Mouse (Mus musculus) thymus, adult 2 months (tissue): Measurements from ENCODE around the gene St6galnac5. TPM values are rescaled to one million over a fixed set of nuclear protein-coding genes. Genes with fewer than 3 reads are reported as not detected.
A peak's percentile ranks its signal among the peaks of the same experiment; 100 is the strongest.

Experiments
- DNase-seq: peaks from one replicate; pipeline ENCODE4 v3.0.0; 2021
- H3K27ac ChIP-seq: fragments of 200-500 bp; 2 replicates; pipeline ENCODE4 v1.5.1; 2012; ENCODE audit warnings: low read length, control low read depth; ENCODE audit not compliant: control insufficient read depth, insufficient read depth
- H3K27me3 ChIP-seq: fragments of 200-500 bp; 2 replicates; pipeline ENCODE4 v1.6.1; 2012; ENCODE audit warnings: mild to moderate bottlenecking, low read length, moderate library complexity, mixed read lengths; ENCODE audit not compliant: control insufficient read depth, insufficient read depth
- H3K36me3 ChIP-seq: fragments of 200-500 bp; 2 replicates; pipeline ENCODE4 v1.6.1; 2012; ENCODE audit warnings: mild to moderate bottlenecking, low read length, moderate library complexity; ENCODE audit not compliant: control insufficient read depth, insufficient read depth
- H3K4me1 ChIP-seq: fragments of 200-500 bp; replicated peaks from 2 replicates; pipeline ENCODE4 v1.6.1; 2012; ENCODE audit warnings: low read length; ENCODE audit not compliant: control insufficient read depth, insufficient read depth
- H3K4me3 ChIP-seq: fragments of 200-500 bp; 2 replicates; pipeline ENCODE4 v1.5.1; 2012; ENCODE audit warnings: mild to moderate bottlenecking, low read length, control low read depth, moderate library complexity; ENCODE audit not compliant: control insufficient read depth, insufficient read depth
- CTCF ChIP-seq: fragments of 200-500 bp; IDR thresholded peaks from 2 replicates; pipeline ENCODE4 v1.5.1; 2012; ENCODE audit warnings: mild to moderate bottlenecking, control low read depth, low read length, moderate library complexity, borderline replicate concordance; ENCODE audit not compliant: control insufficient read depth, poor library complexity, insufficient read depth; ENCODE audit errors: extremely low read depth
- POLR2A ChIP-seq: fragments of 200-500 bp; IDR thresholded peaks from 2 replicates; pipeline ENCODE4 v1.6.1; 2012; ENCODE audit warnings: mild to moderate bottlenecking, low read length, control low read depth, moderate library complexity; ENCODE audit not compliant: control insufficient read depth, poor library complexity, insufficient read depth; ENCODE audit errors: extremely low read depth
- WGBS: fragments of 180-500 bp; shearing (Covaris S2); methylation state at CpG from one replicate; pipeline ENCODE4 v1.1.7; 2018; 5-methylcytosine and 5-hydroxymethylcytosine counted together
- polyA plus RNA-seq: library from polyadenylated mRNA; depleted of rRNA; stranded (reverse); fragments of >200 nt; gene quantifications from 2 replicates; pipeline ENCODE4 v1.2.3, GENCODE M21; 2012

St6galnac5 gene
- polyA plus RNA-seq, 1 experiment: 0.19 TPM

DNA sequence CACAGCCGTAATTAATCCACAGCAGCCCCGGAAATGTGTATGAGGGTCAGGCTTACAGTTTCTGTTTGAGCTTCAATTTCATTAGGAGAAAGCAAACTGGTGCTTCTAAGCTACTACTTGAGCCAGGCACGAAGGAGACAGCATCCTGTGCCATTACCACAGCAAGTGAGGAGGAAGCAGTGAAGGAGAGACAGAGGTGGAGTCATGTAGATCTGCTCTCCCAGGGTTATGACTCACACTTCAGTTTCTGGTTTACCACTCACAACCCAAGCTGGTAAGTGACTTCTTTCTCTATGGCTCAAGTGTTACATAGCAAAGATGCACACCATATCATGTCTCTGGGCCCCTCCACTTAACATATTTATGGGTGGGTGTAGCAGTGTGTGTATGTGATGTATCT is 61.7 kb downstream of the St6galnac5 start:
- H3K27ac ChIP-seq: no peak overlapping the region
- 24% methylated on average over 3 of the region's 3 CpGs for WGBS
- no peaks in the 10 kb centered on the region for H3K27me3 ChIP-seq
- DNase-seq: no peak
- H3K4me3 ChIP-seq: no peak overlapping the region
- H3K36me3 ChIP-seq: no peaks in the 10 kb centered on the region
- H3K4me1 ChIP-seq: peaks cover 20% of the 10 kb centered on the region
- no peak for TF ChIP-seq POLR2A
- no peak for TF ChIP-seq CTCF

DNA sequence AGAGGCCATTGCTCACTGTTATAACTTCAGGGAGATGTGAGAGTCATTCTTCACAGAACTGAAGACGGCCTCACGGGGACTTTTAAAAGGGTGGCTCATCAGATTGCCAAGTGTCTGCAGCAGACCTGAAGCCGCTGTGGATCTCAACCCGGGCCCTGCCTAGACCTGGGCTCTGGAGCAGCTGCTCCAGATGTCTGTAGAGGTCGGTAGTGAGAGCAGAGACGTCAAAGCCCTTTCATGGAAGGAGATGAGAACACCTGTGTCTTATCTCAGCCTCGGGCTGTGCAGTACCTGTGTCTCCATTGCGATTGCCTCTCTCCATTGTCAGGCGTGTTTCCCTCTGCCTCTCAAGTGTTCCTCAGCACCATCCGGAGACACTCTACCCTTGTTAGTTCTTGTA is 62.9 kb downstream of the St6galnac5 start:
- Histone ChIP-seq H3K36me3 (no peaks in the 10 kb centered on the region), H3K27me3 (no peaks in the 10 kb centered on the region), H3K27ac (no peak overlapping the region), H3K4me3 (no peak overlapping the region), H3K4me1 (peaks cover 13% of the 10 kb centered on the region)
- 56% methylated on average over 10 of the region's 10 CpGs for WGBS
- TF ChIP-seq CTCF (peak; percentile 39; the same call in 1 of the 2 replicates), POLR2A (no peak)
- DNase-seq: no peak

DNA sequence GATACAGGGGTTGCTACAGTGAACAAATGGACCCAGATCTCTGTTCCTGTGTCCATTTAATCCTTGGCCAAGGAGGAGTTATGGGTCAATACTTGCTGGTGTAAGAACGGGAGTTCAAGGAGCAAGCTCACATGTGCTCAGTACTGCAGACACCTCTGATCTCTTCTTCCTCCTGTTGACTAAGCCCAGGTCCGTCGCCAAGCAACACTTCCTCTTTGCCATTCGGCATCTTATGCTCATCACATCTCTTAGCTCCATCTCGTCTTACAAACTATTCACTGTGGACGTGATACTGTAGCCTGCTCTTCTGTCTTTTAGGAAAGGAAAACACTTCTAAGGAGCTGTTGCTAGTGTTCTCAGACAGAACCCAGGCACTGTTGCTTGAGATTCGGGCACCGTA is 64.5 kb downstream of the St6galnac5 start:
- Histone ChIP-seq H3K4me3 (no peak overlapping the region), H3K27me3 (no peaks in the 10 kb centered on the region), H3K27ac (no peak overlapping the region), H3K36me3 (no peaks in the 10 kb centered on the region), H3K4me1 (peaks cover 20% of the 10 kb centered on the region)
- 58% methylated on average over 8 of the region's 8 CpGs for WGBS
- DNase-seq: no peak
- TF ChIP-seq POLR2A: no peak
- TF ChIP-seq CTCF: no peak

DNA sequence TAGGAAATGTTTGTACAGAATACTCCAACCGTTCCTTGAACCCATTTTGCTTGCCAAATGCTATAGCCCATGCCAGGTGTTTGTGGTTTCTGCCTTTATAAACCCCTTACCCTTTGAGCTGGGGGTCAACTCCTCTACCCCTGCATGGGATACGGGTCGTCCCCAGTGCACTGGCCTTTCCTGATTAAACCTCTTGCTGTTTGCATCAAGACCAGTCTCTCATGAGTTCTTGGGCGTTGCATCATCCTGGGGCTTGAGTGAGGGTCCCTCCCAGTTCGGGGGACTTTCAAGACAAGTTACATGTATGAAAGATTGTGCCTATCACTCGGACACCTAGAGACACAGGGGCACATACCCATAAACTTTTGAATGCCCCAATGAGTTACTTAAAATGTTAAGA is 67.7 kb downstream of the St6galnac5 start:
- no peak overlapping the region for H3K27ac ChIP-seq
- no peak for TF ChIP-seq CTCF
- TF ChIP-seq POLR2A: no peak
- H3K27me3 ChIP-seq: no peaks in the 10 kb centered on the region
- H3K4me3 ChIP-seq: no peak overlapping the region
- WGBS: 93% methylated on average over 6 of the region's 6 CpGs
- no peaks in the 10 kb centered on the region for H3K36me3 ChIP-seq
- no peak for DNase-seq
- peaks cover 28% of the 10 kb centered on the region for H3K4me1 ChIP-seq

DNA sequence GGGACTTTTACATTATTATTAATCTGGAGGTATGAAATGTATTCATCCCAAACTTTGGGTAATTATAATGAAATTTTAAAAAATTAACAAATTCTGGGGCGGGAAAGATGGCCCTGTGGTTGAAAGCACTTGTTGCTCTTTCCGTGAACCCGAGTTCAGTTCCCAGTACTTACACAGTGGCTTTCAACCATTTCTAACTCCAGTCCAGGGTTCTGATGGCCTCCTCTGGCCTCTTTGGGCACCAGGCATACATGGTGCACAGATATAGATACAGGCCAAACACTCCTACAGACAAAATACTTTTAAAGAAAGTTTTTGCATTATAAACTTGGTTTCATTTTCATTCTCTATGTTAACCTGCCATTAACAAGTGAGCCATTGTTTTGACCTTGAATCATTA is 68.4 kb downstream of the St6galnac5 start:
- Histone ChIP-seq H3K27me3 (no peaks in the 10 kb centered on the region), H3K36me3 (no peaks in the 10 kb centered on the region), H3K4me1 (peaks cover 23% of the 10 kb centered on the region), H3K4me3 (no peak overlapping the region), H3K27ac (no peak overlapping the region)
- 92% methylated on average over 3 of the region's 3 CpGs for WGBS
- no peak for DNase-seq
- TF ChIP-seq POLR2A (no peak), CTCF (no peak)

DNA sequence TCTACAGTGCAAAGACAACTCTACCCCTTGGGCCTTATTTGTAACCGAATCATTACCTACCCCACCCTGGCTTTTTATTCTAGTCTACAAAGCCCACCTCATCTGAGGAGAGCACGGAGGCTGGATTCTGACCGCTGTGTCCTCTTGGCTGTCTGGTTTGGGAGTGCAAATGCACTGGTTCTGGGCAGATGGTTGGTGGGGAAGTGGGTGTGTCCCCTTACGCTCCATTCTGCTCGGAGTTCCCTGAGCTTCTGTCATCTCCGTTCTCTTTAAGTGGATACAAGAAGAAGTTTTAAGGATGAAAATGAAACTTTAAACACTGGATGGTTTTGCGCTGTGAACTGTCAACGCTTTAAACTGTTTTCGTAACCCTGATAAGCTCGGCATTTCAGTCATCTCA is 68.9 kb downstream of the St6galnac5 start:
- peak overlapping the region; percentile 91 for H3K27ac ChIP-seq
- DNase-seq: no peak
- TF ChIP-seq POLR2A (no peak), CTCF (no peak)
- peaks cover 23% of the 10 kb centered on the region for H3K4me1 ChIP-seq
- no peaks in the 10 kb centered on the region for H3K27me3 ChIP-seq
- H3K4me3 ChIP-seq: peak overlapping the region; percentile 45; the same call in 1 of the 2 replicates
- 53% methylated on average over 10 of the region's 10 CpGs for WGBS
- H3K36me3 ChIP-seq: no peaks in the 10 kb centered on the region
